Mouse (Mus musculus) MEL-GATA-1-ER (cell line): ENCODE results near the gene Il17rd.

Experiments used
- DNase-seq: peaks from one replicate; pipeline ENCODE4 v3.0.0-alpha.2; 2012; ENCODE audit warnings: low read depth; ENCODE audit errors: extremely low read depth

The Il17rd gene

GRCm38 (mm10) chr14:27094247-27094646 is 55.5 kb downstream of the Il17rd start:
- no peak for DNase-seq

GRCm38 (mm10) chr14:27096133-27096532 is 57.4 kb downstream of the Il17rd start:
- DNase-seq, result no peak

- peak; percentile 62 for DNase-seq
Measured at GRCm38 (mm10) chr14:27096779-27097178, 58.0 kb downstream of the Il17rd start.

- DNase-seq, result no peak
Measured at GRCm38 (mm10) chr14:27101735-27102134, 63.0 kb downstream of the Il17rd start.

GRCm38 (mm10) chr14:27102720-27103119 is 64.0 kb downstream of the Il17rd start:
- DNase-seq, result no peak

GRCm38 (mm10) chr14:27105731-27106457 is 67.2 kb downstream of the Il17rd start:
- no peak for DNase-seq

GRCm38 (mm10) chr14:27108748-27109504 is 70.2 kb downstream of the Il17rd start:
- DNase-seq, result no peak

GRCm38 (mm10) chr14:27114362-27115274 is 75.9 kb downstream of the Il17rd start, which contains the start of gene Arhgef3:
Gene Arhgef3 (plus strand): TSS chr14:27114899.
- DNase-seq, result no peak

GRCm38 (mm10) chr14:27115275-27115660 is 76.5 kb downstream of the Il17rd start:
- DNase-seq, result no peak

GRCm38 (mm10) chr14:27115991-27116390 is 77.2 kb downstream of the Il17rd start:
- DNase-seq, result no peak

GRCm38 (mm10) chr14:27116577-27117165 is 77.9 kb downstream of the Il17rd start:
- no peak for DNase-seq

GRCm38 (mm10) chr14:27118546-27118945 is 79.8 kb downstream of the Il17rd start:
- DNase-seq, result no peak

- no peak for DNase-seq
Measured at GRCm38 (mm10) chr14:27122646-27123045, 83.9 kb downstream of the Il17rd start.

GRCm38 (mm10) chr14:27123543-27123942 is 84.8 kb downstream of the Il17rd start:
- no peak for DNase-seq

GRCm38 (mm10) chr14:27130031-27130430 is 91.3 kb downstream of the Il17rd start:
- no peak for DNase-seq

- DNase-seq, result no peak
Measured at GRCm38 (mm10) chr14:27130676-27131075, 91.9 kb downstream of the Il17rd start.

- no peak for DNase-seq
Measured at GRCm38 (mm10) chr14:27131521-27131920, 92.8 kb downstream of the Il17rd start.

- no peak for DNase-seq
Measured at GRCm38 (mm10) chr14:27138891-27139290, 100.2 kb downstream of the Il17rd start.

GRCm38 (mm10) chr14:27139968-27140367 is 101.2 kb downstream of the Il17rd start:
- DNase-seq, result no peak

GRCm38 (mm10) chr14:27141486-27141885 is 102.7 kb downstream of the Il17rd start:
- DNase-seq, result no peak

GRCm38 (mm10) chr14:27142680-27143079 is 103.9 kb downstream of the Il17rd start:
- DNase-seq, result no peak
